Mouse (Mus musculus): ENCODE data around the gene Sorcs1. TPM values are rescaled to one million over a fixed set of nuclear protein-coding genes. Genes with fewer than 3 reads are reported as not detected.

The Sorcs1 gene
- polyA plus RNA-seq, 1 experiment from 2014 or later, result 0.35 TPM

- Histone ChIP-seq H3K4me3 (replicated peaks) (no peak overlapping the region), H3K4me1 (replicated peaks) (no peaks in the 10 kb centered on the region), H3K27me3 (no peaks in the 10 kb centered on the region), H3K9me3 (replicated peaks) (no peaks in the 10 kb centered on the region), H3K4me2 (no peak overlapping the region), H3K36me3 (replicated peaks) (no peaks in the 10 kb centered on the region), H3K9ac (no peak overlapping the region), H3K27ac (replicated peaks) (no peak overlapping the region)
- 59% methylated on average over 8 of the region's 8 CpGs for WGBS (ENCODE audit: insufficient replicate concordance)
- ATAC-seq (ENCODE audit: insufficient read depth), result no peak
Observed at GRCm38 (mm10) chr19:50640251-50641032, 38.0 kb downstream of the Sorcs1 start.

DNA sequence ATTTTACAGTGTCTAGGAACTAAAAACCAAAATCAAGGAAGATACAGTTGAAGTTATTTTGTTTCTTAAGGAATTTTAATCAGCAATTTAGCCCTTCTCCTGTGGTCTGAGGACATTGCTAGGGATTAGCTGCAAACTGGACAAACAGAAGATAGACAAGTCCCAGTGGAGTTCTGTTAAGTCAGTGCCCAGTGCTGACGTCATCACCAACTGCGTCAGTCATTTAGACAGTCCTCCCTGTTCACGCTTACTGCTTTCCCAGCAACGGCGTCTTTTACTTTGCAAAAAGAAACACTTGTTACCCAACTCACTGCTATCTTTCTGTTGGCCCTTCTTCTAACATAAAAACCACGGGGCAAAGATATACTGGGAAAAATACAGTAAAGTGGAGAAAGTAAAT lies 40.3 kb downstream of the Sorcs1 start:
- Histone ChIP-seq H3K4me3 (replicated peaks) (no peak overlapping the region), H3K27ac (replicated peaks) (no peak overlapping the region), H3K9me3 (replicated peaks) (no peaks in the 10 kb centered on the region), H3K27me3 (no peaks in the 10 kb centered on the region), H3K36me3 (replicated peaks) (no peaks in the 10 kb centered on the region), H3K9ac (no peak overlapping the region), H3K4me2 (no peak overlapping the region), H3K4me1 (replicated peaks) (no peaks in the 10 kb centered on the region)
- ATAC-seq (ENCODE audit: insufficient read depth), result no peak
- 64% methylated on average over 6 of the region's 6 CpGs for WGBS (ENCODE audit: insufficient replicate concordance)

- no peak overlapping the region for H3K27ac ChIP-seq (replicated peaks)
- ATAC-seq (ENCODE audit: insufficient read depth), result no peak
Observed at GRCm38 (mm10) chr19:50614013-50614412, 64.4 kb downstream of the Sorcs1 start.

DNA sequence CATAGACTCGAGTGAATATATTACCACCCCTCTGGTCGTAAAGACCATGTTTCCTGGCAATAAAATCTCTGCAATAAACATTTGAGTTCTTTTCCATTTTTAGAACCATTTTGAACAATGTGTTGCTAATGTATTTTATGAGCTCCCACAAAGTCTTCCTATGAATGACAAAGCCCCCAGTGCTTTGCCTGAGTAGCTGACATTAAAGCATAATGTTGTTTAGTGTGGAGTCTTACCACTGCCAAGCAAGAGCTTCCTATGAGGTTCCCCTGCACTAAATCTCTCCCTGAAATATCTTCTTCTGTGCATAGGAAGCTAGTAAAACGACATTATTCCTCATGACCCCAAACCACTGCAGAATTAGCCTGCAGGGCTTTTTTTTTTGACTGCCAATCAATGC lies 66.8 kb downstream of the Sorcs1 start:
- WGBS (ENCODE audit: insufficient replicate concordance), result 28% methylated on average over 3 of the region's 3 CpGs
- Histone ChIP-seq H3K9me3 (replicated peaks) (no peaks in the 10 kb centered on the region), H3K36me3 (replicated peaks) (no peaks in the 10 kb centered on the region), H3K4me2 (no peak overlapping the region), H3K9ac (no peak overlapping the region), H3K4me1 (replicated peaks) (no peaks in the 10 kb centered on the region), H3K4me3 (replicated peaks) (no peak overlapping the region), H3K27me3 (no peaks in the 10 kb centered on the region), H3K27ac (replicated peaks) (no peak overlapping the region)
- ATAC-seq (ENCODE audit: insufficient read depth), result no peak

More at GRCm38 (mm10) chr19:50614013-50614412, 64.4 kb downstream of the Sorcs1 start:
- no peak overlapping the region for H3K4me2 ChIP-seq
- no peaks in the 10 kb centered on the region for H3K36me3 ChIP-seq (replicated peaks)
- no peak overlapping the region for H3K4me3 ChIP-seq (replicated peaks)
- no peaks in the 10 kb centered on the region for H3K9me3 ChIP-seq (replicated peaks)
- H3K9ac ChIP-seq, result no peak overlapping the region
- 24% methylated on average over 9 of the region's 9 CpGs for WGBS (ENCODE audit: insufficient replicate concordance)
- H3K27me3 ChIP-seq, result no peaks in the 10 kb centered on the region
- H3K4me1 ChIP-seq (replicated peaks), result no peaks in the 10 kb centered on the region

DNA sequence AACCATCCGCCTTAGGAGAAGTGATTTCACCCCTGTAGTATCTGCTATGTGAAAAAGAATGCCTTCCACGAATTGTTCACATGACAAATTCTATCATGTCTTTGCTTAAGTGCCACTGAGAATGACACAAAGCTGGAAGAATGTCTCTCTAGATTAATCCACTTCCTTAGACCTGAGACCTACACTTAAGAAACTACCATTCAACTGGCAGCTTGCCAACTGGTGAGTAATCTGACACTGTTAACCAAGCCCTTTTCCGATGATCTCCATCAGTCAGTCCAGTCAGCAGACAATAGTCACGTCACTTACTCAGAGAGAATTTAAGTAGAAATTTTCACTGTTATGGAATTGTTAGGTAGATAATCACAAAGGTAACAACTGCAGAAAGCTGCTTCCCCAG lies 74.6 kb downstream of the Sorcs1 start:
- no peaks in the 10 kb centered on the region for H3K27me3 ChIP-seq
- H3K4me3 ChIP-seq (replicated peaks), result no peak overlapping the region
- no peak overlapping the region for H3K27ac ChIP-seq (replicated peaks)
- WGBS (ENCODE audit: insufficient replicate concordance), result 43% methylated on average over 4 of the region's 4 CpGs
- no peak overlapping the region for H3K4me2 ChIP-seq
- no peaks in the 10 kb centered on the region for H3K9me3 ChIP-seq (replicated peaks)
- ATAC-seq (ENCODE audit: insufficient read depth), result no peak
- H3K4me1 ChIP-seq (replicated peaks), result no peaks in the 10 kb centered on the region
- no peaks in the 10 kb centered on the region for H3K36me3 ChIP-seq (replicated peaks)
- no peak overlapping the region for H3K9ac ChIP-seq

GRCm38 (mm10) chr19:50603380-50603779 lies 75.1 kb downstream of the Sorcs1 start:
- H3K27ac ChIP-seq (replicated peaks), result no peak overlapping the region
- H3K4me1 ChIP-seq (replicated peaks), result no peaks in the 10 kb centered on the region
- no peak overlapping the region for H3K4me3 ChIP-seq (replicated peaks)
- no peaks in the 10 kb centered on the region for H3K36me3 ChIP-seq (replicated peaks)
- H3K9me3 ChIP-seq (replicated peaks), result no peaks in the 10 kb centered on the region
- no peak overlapping the region for H3K4me2 ChIP-seq
- H3K27me3 ChIP-seq, result no peaks in the 10 kb centered on the region
- WGBS (ENCODE audit: insufficient replicate concordance), result 67% methylated on average over 5 of the region's 5 CpGs
- no peak overlapping the region for H3K9ac ChIP-seq
- no peak for ATAC-seq (ENCODE audit: insufficient read depth)

DNA sequence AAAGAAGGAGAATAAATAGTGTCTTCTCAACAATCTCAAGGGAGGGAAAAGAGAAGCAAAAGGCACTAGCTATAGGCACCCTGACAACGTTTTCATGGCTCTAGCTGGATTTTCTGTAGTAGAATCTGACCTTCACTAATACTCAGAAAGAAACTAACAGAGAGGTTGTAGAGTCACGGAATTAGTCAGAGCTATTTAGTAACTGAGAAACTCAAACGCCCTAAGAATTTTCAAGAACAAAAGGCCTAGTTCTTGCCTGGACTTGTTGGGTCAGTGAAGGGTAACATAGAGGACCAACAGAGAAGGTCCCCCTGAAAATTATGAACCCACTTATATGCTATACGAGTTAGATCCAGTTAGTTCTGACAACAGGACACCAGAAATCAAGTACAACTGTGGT lies 81.1 kb downstream of the Sorcs1 start:
- H3K4me1 ChIP-seq (replicated peaks), result no peaks in the 10 kb centered on the region
- H3K27ac ChIP-seq (replicated peaks), result no peak overlapping the region
- 54% methylated on average over 4 of the region's 4 CpGs for WGBS (ENCODE audit: insufficient replicate concordance)
- no peak overlapping the region for H3K4me2 ChIP-seq
- no peak for ATAC-seq (ENCODE audit: insufficient read depth)
- H3K4me3 ChIP-seq (replicated peaks), result no peak overlapping the region
- H3K9ac ChIP-seq, result no peak overlapping the region
- H3K27me3 ChIP-seq, result no peaks in the 10 kb centered on the region
- no peaks in the 10 kb centered on the region for H3K9me3 ChIP-seq (replicated peaks)
- H3K36me3 ChIP-seq (replicated peaks), result no peaks in the 10 kb centered on the region

DNA sequence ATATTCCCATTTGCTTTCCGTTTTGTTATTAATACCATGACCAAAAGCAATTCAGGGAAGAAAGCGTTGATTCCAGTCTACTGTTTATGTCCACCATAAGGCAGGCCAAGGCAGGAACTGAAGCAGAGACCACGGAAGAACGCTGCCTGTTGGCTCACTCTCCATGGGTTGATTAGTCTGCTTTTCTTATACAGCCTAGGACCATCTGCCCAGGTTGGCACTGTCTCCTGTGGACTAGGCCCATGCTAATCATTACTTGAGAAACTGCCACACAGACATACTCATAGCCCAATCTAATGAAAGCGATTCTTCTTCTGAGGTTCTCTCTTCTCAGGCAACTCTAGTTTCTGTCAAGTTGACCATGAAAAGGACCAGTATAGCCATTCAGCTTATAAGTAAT lies 92.3 kb downstream of the Sorcs1 start:
- H3K27me3 ChIP-seq, result no peaks in the 10 kb centered on the region
- no peak overlapping the region for H3K9ac ChIP-seq
- no peaks in the 10 kb centered on the region for H3K9me3 ChIP-seq (replicated peaks)
- no peaks in the 10 kb centered on the region for H3K4me1 ChIP-seq (replicated peaks)
- no peak for ATAC-seq (ENCODE audit: insufficient read depth)
- no peak overlapping the region for H3K4me3 ChIP-seq (replicated peaks)
- WGBS (ENCODE audit: insufficient replicate concordance), result 71% methylated on average over 5 of the region's 5 CpGs
- H3K4me2 ChIP-seq, result no peak overlapping the region
- H3K36me3 ChIP-seq (replicated peaks), result no peaks in the 10 kb centered on the region
- H3K27ac ChIP-seq (replicated peaks), result no peak overlapping the region

DNA sequence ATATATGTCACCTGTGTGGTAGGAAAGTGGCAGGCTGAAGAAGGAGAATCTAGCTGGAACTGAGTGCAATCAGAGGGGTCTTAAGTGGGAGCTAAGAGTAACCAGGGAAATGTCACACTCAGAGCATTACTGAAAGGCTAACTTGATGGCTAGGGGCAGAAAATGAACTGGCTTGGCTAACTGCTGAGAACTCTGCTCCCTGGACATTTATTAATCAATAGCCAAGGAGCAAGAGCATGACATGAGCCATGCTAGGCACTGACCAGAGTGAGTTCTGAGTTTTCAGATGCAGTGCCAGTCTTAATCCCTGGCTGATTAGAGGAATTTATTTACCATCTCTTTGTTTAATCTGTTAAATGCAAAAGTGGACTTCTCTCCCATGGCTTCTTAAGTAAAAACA lies 95.5 kb downstream of the Sorcs1 start:
- no peaks in the 10 kb centered on the region for H3K36me3 ChIP-seq (replicated peaks)
- no peaks in the 10 kb centered on the region for H3K9me3 ChIP-seq (replicated peaks)
- no peak overlapping the region for H3K27ac ChIP-seq (replicated peaks)
- no peak for ATAC-seq (ENCODE audit: insufficient read depth)
- H3K4me1 ChIP-seq (replicated peaks), result no peaks in the 10 kb centered on the region
- no peak overlapping the region for H3K4me3 ChIP-seq (replicated peaks)
- no peak overlapping the region for H3K4me2 ChIP-seq
- H3K9ac ChIP-seq, result no peak overlapping the region
- H3K27me3 ChIP-seq, result no peaks in the 10 kb centered on the region

- Histone ChIP-seq H3K9me3 (replicated peaks) (no peaks in the 10 kb centered on the region), H3K36me3 (replicated peaks) (no peaks in the 10 kb centered on the region), H3K4me1 (replicated peaks) (no peaks in the 10 kb centered on the region), H3K9ac (no peak overlapping the region), H3K4me2 (no peak overlapping the region), H3K27ac (replicated peaks) (no peak overlapping the region), H3K4me3 (replicated peaks) (no peak overlapping the region), H3K27me3 (no peaks in the 10 kb centered on the region)
- 55% methylated on average over 1 of the region's 1 CpGs for WGBS (ENCODE audit: insufficient replicate concordance)
- no peak for ATAC-seq (ENCODE audit: insufficient read depth)
Observed at GRCm38 (mm10) chr19:50569669-50570195, 108.7 kb downstream of the Sorcs1 start.

DNA sequence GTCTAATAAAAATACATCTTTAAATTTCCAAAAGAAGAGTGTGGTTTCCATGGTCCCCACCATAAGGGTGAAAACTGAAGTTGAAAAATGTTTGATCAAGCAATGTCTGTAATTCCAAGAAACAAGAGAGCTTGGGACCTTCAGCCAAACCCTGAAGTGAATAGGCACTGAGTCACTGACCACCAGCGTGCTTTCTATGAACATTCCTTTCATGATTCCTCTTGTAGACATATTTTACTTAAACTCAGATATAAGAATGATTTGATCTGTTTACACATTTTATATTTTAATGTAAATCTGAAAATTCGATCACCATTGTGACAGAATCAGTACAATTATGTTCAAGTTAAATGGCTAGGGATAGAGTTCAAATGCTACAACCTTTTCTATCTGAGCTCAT lies 112.1 kb downstream of the Sorcs1 start:
- no peaks in the 10 kb centered on the region for H3K27me3 ChIP-seq
- ATAC-seq (ENCODE audit: insufficient read depth), result no peak
- WGBS (ENCODE audit: insufficient replicate concordance), result 54% methylated on average over 2 of the region's 2 CpGs

GRCm38 (mm10) chr19:50558771-50559170 lies 119.7 kb downstream of the Sorcs1 start:
- H3K4me2 ChIP-seq, result no peak overlapping the region
- no peak for ATAC-seq (ENCODE audit: insufficient read depth)
- no peaks in the 10 kb centered on the region for H3K27me3 ChIP-seq
- no peak overlapping the region for H3K27ac ChIP-seq (replicated peaks)
- 40% methylated on average over 6 of the region's 6 CpGs for WGBS (ENCODE audit: insufficient replicate concordance)
- H3K9me3 ChIP-seq (replicated peaks), result no peaks in the 10 kb centered on the region
- no peaks in the 10 kb centered on the region for H3K4me1 ChIP-seq (replicated peaks)
- no peak overlapping the region for H3K9ac ChIP-seq
- H3K36me3 ChIP-seq (replicated peaks), result no peaks in the 10 kb centered on the region
- H3K4me3 ChIP-seq (replicated peaks), result no peak overlapping the region

More for the DNA sequence above, 112.1 kb downstream of the Sorcs1 start:
- H3K36me3 ChIP-seq (replicated peaks), result no peaks in the 10 kb centered on the region
- H3K9me3 ChIP-seq (replicated peaks), result no peaks in the 10 kb centered on the region
- no peak overlapping the region for H3K9ac ChIP-seq
- H3K4me3 ChIP-seq (replicated peaks), result no peak overlapping the region
- H3K4me2 ChIP-seq, result no peak overlapping the region
- no peak overlapping the region for H3K27ac ChIP-seq (replicated peaks)
- H3K4me1 ChIP-seq (replicated peaks), result no peaks in the 10 kb centered on the region
